Mouse (Mus musculus) T-helper 1 cell (primary cell): ENCODE data around the gene Inpp5a.
"Not testable (repeated sequence)": the region's sequence is repeated elsewhere in the genome, so short reads cannot be mapped to it uniquely, and the experiment has no call there.

ENCODE experiments used
- in situ Hi-C: fragments of 300-600 bp; cut with MboI, MseI; formaldehyde crosslinking; loops from one replicate; pipeline ENCODE4 v1.15.1; 2025; ENCODE audit warnings: high pct_unique_total_duplicates

Gene Inpp5a

DNA sequence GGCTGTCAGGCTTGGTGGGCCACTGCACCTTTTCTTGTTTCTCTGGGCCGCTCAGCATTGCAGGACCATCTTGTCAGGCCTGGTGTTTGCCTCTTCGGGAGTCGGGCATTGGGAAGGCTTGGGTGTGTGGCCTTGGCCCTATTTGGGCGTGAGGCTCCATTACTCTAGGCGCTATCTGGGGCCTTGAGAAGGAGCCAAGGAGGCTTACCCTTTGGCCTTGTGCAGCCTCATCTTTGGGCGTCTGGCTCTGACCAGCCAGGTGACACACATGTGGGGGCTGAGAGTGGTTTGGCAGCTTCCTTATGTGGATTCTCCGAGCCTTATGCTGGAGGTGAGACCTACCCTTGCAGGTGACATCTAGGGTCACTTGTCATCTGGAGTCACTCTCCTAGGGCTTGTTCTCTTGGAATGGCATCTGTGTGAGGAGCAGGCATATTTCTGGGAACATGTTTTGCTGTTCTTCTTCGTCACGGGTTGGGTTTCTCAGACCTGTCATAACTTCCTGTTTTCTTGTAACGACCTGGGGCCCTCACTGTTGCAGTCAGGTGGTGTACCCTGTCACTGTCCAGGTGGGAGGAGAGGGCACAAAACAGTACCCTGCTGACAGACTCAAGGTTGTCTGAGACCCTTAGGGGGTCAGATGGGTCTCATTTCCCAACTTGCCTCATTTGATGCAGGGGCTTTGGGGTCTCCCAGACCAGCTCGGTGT is 11.2 kb downstream of the Inpp5a start:
- in situ Hi-C loops = no loop called here

DNA sequence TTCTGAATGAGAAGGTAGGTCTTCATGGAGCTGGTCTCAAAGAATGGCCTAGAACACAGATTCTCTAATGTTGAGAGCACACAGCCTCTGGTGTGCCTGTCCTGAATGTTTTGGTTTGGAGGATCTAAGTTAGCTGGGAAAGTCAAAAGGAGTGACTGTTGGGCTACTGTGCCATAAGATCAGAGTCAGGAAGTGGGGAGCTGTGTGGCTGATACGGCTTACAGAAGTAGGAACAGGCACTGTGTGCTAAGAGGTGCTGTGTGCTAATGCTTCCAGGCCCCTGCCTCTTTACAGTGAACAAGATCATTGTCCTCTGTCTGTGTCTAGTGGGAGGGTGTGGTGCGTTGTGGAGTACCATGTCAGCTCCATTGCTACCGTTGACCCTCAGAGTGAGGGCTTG is 12.0 kb downstream of the Inpp5a start:
- in situ Hi-C loops = no loop called here

DNA sequence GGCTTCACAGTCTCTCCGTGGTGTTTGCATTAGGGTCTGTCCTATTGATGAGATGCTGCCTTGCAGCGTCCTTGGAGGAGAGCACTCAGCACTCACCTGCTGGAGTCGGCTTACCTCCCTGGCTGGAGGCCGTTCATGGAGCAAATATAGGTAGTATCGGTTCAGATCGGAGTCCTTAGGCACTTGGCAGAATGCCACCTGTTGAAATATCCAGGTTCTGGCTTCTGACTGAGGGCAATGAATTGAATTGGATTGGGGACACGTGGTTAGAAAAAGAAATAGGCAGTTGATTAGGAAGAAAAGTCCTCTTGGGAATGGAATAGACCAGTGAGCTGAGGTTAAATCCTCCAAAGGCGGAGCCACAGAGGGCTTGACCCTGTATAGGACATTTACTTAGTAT is 12.9 kb downstream of the Inpp5a start:
- in situ Hi-C loops = no loop called here

DNA sequence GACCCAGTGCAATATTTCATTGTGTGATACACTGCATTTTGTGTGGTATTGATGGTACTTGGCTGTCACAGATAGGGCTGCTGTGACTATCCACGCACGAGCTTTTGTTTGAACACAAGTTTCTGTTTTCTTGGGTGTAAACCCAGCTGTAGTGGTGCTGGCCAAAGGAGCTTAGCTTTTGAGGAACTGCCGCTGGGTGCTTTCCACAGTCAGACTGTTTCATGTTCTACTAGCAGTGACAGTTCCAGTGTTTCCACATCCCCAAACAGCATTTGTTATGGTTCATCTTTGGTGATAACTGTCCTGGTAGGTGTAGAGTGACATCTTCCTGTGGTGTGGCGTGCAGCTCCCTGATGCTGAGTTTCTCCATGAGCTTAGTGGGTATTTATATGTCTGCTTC is 13.8 kb downstream of the Inpp5a start:
- in situ Hi-C loops = no loop called here

DNA sequence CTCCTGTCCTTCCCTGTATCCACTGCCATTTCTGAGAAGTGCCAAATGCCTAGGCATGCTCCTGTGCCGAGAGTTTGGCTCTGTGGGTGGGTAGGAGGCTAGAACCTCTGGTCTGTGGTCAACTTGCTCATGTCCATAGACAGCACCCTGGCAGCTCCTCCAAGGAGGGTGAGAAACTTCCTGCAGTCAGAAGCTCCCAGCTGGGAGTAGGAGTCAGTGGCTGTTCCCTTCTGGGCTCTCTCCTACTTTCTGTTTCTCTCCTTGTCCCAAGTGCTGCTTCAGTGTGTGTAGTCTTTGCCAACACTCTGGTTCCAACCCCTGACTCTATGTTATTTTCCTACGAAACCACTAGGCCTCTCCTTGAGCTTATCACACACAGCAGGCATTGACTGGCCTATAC is 17.7 kb downstream of the Inpp5a start:
- in situ Hi-C loops = no loop called here

DNA sequence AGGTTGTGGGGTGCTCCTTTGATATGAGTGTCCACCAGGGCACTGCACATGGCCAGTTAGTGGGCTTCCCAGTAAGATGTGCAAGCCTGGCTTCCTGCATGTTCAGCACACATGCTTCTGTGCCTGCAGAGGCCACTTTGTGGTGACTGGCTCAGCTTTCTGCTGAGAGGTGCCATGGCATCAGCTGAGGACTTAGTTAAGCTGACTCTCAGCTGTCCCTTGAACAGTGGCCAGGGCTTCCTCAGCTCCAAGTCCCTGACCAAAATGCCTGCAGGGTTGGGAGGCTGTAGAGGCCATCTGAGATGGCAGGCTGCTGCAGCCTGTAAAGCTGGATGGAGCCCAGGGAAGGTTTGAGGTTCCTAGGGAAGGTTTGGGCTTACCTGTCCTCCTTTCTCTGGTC is 19.1 kb downstream of the Inpp5a start:
- in situ Hi-C loops = no loop called here

DNA sequence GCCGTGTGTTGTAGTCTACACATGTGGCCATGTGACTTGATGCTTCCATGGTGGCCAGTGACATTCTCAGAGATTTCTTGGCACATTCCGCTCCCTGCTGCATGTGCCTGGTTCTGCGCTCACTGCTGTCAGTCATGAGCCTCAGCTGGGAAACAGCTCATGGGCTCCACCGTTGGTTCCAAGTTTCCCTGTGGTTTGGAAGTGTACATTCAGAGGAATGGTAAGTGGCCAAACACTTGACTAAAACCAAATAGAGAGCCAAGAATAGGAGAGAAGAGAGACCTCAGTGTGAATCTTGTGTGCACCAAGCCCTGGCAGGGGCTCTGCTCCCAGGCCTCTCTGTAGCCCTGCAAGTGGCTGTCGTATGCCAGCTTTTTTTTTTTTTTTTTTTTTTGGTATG is 21.0 kb downstream of the Inpp5a start:
- in situ Hi-C loops = no loop called here

DNA sequence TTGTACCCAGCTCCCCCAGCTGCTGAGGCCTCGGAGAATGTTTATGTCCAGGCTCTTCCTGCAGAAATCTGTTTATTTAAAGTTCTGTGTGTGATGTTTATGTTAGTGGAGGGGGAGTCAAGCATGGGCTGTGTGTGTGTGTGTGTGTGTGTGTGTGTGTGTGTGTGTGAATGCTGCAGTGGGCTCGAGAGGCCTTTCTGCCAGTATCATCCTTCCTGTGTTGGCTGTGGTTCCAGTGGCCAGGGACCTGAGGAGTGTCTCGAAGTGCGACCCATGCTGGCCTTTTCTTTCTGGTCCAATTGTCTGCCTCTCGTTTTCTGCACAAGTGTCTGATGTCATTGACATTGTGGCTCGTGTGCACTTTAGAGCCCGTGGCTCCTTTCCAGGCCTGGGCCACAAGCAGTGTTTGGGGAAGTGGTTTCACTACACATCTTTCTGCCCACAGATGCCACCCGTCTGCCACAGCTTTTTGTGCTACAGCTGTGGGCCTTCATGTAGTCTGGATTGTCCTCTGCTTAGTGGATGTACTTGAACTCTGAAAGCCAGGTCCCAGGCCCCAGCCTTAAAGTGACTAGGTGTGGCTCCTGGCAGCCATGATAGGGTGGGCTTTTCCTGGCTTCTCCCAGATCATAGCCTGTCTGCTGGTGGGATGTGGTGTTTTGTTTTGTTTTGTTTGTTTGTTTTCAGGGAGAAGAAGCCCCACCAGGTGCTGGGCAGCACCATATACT is 23.5 kb downstream of the Inpp5a start:
- in situ Hi-C loops = no loop called here

DNA sequence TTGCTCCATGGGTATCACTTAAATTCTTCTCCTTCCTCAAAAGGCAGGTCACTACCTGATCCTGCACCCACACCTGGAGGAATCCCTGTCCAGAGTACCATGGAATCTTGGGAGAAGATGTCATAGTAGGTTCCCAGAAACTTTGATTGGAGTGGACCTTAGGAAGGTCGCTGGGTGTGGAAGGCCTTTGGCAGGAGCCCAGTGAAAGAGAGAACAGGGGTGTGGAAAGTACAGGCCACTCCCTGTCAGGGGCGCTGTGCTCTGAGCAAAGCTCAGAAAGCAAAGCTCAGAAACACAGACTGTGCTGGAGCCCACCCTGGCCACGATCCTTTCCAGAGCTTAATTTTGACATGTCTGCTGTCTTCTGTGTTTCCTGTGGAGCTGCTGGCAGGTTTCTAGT is 24.5 kb downstream of the Inpp5a start:
- in situ Hi-C loops = no loop called here

DNA sequence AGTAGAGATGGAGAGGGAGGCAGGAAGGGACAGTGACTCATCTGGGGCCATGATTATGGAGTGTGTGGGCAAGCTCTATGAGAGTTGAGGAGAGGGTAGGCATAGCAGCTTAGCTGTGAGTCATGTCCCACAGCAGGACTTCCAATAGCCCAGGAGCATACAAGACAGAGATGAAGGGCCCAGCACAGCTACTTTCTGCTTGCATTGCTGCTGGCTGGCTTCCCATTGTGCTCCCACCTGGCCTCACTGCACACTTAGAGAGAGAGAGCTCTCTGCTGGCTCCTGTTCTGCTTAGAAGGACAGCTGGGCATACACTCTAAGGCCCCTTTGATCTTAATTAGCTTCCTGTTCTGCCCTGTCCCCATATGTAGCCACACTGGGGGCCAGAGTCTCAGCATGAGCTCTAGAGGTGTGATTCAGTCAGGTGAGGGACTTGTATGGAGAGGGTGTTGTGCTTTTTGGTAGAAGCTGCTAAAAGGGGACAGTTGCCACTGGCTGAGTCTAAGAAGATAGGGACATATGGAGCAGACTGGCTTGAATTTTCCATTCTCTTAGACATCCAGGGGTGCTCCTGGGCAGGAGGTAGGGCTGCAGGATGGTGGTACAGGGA is 26.8 kb downstream of the Inpp5a start:
- in situ Hi-C loops = no loop called here

DNA sequence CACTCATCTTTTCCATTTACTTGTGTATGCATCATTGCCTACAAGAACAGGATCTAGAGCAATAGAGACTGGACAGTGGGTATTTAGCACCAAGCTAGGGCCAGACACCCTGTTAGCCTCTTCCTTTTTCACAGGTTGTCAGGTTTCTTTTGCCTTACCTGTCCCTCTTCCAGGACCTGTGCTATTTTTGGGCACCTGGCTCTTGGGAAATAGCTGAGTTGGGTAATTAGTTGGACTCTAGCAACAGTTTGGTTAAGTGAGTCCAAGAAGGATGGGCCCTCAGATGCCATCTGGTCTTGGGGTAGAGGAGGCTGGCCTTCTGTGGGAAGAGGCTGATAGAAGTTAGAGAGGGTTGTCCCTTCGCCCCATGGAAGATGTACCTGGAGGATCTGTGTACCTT is 29.5 kb downstream of the Inpp5a start:
- in situ Hi-C loops = no loop called here

DNA sequence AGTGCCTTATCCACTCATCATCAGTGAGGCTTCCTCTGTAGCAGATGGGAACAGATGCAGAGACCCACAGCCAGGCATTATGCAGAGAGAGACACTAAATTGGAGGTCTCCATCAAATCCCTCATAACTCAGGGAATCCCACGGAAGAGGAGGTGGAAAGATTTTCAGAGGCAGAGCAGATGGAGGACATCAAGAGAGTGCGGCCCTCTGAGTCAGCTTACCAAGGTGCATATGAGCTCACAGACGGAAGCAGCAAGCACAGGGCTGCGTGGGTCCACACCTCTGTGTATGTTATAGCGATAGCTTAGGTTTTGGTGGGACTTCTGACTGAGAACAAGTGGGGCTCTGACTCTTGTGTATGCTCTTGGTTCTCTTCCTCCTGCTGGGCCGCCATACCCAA is 33.9 kb downstream of the Inpp5a start:
- in situ Hi-C loops = no loop called here

DNA sequence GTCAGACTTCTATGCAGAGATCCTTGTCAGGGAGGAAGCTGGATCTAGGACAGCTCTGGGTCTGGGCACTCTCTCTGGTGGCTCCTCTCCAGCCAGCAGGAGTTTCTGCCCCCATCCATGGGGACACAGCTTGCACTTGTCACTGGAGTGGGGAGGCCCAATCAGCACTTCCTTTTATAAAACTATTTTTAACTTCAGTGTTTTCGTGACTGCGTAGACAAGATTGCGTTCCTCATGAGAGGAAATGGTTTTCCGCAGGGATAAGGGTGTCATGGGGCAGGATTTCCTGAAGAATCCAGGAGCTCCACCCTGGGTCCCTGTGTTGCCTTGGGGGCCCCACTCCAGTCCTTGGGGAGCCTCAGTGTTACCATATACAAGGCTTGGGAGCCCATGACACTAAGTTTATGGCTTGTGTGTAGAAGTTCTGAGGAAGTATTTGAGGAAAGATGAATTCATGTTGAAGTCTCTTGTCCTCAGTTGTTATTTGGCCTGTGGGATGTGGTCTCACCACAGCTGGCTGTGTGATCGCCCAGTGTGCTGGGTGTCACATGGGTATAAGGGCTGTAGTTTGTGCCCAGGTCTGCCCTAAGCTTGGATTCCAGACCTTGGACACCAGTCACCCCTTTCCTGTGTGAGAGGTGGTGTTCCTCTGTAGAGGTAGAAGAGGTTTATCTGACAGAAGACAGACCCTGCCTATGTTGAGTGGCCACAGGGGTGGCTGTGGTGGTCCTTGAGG is 45.4 kb downstream of the Inpp5a start:
- in situ Hi-C loops = no loop called here

DNA sequence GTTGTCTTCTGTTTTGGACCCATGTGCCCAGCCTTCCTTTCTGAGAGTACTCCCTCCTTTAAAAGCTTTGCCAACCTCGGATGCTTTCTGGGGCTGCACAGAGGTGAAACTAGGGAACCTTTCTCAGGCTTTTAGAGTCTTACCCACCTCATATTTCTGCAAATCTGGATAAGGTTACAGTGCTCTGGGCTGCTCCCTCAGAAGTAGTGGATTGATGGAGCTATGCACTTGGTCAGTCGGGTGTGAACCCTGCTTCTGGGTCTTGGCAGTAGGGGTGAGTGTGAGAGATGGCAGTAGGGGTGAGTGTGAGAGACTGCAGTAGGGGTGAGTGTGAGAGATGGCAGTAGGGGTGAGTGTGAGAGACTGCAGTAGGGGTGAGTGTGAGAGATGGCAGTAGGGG is 46.0 kb downstream of the Inpp5a start:
- in situ Hi-C loops = not testable (repeated sequence)

DNA sequence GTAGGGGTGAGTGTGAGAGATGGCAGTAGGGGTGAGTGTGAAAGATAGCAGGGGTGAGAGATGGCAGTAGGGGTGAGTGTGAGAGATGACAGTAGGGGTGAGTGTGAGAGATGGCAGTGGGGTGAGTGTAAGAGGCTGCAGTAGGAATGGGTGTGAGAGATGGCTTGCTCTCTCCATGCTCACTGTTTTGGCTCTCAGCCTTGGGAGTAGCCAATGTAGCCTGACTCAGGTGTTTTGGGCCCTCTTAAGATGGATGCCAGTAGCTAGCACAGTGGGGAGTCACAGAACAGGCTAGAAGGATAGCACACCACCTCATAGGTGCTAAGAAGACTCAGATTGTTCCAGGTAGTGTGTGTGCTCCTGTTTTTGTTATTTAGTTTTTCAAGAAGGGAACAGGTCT is 46.8 kb downstream of the Inpp5a start:
- in situ Hi-C loops = no loop called here

DNA sequence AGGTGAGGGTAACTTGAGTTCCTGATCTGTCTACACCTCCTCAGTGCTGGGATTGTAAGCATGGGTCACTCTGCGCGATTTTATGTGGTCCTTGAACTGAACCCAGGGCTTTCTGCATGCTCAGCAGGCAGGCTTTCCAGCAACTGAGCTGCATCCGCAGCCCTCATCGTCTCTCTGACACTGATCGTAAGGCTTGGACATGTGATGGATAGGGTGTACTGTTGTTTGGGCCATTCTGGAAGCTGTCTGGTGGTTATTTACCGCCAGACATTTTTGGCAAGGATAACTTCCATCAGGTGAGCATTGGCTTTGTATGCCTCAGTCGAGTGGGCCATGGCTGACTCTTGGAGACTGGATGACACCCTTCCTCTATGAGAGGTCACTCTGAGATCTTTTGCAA is 48.0 kb downstream of the Inpp5a start:
- in situ Hi-C loops = no loop called here

DNA sequence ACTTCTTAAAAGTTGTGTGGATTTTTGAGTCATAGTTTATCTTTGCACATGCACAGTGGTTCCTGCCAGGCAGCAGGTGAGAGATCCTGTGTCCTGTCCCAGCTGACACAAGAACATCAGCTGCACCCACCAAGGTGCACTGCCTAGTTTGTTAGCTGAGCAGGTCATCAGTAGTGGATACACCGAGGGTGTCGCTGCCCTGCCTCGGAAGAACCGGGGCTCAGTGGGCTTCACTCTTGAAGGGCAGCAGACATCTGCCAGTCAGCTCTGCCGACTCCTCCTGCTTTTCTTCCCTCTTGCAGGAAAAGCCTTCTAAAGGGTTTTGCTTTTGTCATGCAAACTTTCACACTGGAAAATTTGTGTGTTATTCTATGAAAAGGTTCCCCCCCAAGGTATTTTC is 48.6 kb downstream of the Inpp5a start:
- in situ Hi-C loops = no loop called here

DNA sequence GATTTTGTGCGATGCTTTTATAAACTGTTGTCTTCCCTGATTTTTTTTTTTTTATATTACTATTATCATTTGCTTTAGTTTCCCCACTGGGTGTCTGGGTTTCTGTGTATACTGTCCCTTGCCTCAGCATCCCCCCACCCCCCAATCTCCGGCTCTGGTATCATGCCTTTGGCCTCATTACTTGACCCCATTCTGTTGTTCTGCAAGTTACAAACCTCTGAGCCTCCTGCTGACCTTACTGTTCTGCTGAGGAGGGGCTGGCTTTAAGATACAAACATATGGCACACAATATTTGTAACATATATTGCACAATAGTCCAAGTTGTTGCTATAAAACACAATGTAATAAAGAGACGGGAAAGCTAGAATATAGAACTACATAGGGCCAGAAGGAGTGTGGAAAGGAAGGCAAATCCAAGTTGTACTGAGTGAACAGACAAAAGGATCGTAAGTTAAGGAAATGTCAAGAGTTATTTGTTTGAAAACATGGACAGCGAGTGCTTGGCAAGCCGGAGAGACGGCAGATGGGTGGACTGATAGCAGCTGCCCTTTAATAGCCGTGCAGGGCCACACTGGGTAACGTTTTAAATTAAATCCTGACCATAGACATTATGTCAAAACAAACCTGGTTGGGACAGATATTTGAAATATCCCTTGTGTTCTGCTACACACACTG is 49.2 kb downstream of the Inpp5a start:
- in situ Hi-C loops = no loop called here

DNA sequence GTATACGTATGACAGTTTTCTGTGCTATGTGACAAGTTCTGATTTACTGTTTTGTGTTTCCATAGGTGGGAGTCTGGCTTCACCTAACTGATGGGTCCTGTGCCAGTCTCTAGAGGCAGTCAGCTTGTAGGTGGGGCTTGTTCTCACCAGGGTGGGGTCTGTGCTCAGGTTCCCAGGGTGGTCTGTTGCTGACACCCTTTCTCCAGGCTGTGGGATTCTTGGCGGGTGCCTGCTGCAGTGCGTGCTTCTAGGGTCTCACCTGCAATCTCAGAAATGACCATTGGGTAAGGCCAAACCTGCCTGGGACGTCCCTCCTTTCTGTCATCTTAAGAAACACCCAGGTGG is 49.7 kb downstream of the Inpp5a start:
- in situ Hi-C loops = no loop called here

DNA sequence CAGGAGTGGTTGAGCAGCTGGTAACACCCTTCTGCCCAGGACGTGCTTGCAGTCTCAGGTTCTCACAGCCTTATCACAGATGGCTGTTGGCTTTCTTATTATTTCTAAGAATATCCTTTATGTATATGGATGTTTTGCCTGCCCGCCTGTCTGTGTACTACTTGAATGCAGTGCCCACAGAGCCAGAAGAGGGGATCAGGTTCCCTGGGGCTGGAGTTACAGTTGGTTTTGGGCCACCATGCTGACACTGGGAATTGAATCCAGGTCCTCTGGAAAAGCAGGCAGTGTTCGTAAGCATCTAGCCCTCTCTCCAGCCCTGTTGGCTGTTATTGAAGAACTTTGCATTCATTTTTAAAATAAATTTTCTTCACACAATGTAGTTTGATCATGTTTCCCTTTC is 50.1 kb downstream of the Inpp5a start:
- in situ Hi-C loops = no loop called here

DNA sequence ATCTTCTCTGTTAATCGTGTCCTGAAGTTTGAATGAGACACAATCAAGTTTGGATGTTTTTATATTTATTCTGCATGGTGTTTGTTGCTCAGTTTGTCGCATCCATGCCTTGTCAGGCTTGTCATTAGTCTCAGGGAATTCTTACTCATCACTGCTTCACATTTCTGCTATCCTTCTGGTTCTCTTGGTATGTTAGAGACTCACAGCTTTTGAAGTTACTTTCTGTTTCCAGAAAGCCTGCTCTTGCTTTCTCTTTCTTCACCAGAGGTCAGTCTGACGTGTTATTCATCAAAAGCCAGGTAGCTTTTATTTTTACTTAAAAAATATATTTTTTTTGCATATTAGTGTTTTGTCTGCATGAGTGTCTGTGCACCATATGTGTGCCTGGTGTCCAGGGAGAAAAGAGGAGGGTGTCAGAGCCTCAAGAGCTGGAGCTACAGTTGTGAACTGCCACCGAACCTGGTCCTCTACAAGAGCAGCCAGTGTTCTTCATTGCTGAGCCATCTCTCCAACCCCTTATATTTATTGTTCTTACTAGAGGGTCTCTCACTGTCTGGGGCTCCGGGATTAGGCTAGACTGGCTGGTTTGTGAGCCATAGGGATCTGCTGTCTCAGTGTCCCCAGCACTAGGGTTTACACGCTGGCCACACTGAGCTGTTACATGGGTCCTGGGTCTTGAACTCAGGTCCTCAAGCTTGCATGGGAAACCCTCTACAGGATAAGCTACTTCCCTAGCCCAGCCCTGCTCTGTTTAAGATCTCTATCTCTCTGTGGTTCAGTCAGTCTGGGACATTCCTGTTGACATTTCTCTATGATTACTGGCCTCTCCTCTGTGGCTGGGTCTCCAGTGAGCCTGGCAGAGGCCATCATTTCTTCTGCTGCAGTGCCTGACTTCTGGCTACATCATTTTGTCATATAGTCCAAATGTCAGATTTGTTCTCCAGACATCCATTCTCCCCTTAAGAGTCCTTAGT is 51.3 kb downstream of the Inpp5a start:
- in situ Hi-C loops = no loop called here
